Mouse (Mus musculus): ENCODE results near the gene Adm2.

Gene Adm2

DNA sequence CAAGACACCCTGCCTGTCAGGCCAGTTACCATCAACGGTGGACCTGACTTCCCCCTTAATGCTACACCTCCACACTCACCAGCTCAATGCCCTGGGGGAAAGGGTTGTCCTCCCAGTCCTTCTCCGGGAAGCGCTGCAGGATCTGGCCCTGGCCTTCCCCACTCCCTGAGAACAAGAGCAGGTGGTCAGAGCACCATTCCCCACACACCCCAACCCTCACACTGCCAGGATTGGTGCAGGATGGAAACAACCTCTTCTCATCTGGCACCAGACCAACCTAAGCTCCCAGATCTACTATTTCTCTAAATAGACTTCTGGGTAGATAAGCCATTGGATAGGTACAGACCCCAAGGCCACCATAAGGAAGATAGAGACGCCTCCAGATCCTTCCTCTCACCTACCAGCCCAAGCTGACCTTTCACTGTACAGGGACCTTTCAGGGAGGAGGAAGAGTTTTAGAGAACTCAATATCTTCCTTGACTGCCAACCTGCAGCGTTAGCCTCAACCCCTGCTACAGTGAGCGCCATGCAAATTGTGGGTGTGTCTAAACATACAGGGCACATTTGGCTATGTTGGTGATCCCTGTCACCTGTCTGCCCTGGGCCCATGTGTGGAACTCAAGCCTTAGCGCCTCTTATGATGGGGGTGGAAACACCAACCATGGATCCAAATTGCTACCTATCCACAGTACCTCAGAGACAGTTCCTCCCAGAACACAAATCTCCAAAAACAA lies 13.9 kb upstream of the Adm2 start:
- ATAC-seq (ENCODE audit: insufficient number of reproducible peaks, low FRiP score, low TSS enrichment) = no peak

DNA sequence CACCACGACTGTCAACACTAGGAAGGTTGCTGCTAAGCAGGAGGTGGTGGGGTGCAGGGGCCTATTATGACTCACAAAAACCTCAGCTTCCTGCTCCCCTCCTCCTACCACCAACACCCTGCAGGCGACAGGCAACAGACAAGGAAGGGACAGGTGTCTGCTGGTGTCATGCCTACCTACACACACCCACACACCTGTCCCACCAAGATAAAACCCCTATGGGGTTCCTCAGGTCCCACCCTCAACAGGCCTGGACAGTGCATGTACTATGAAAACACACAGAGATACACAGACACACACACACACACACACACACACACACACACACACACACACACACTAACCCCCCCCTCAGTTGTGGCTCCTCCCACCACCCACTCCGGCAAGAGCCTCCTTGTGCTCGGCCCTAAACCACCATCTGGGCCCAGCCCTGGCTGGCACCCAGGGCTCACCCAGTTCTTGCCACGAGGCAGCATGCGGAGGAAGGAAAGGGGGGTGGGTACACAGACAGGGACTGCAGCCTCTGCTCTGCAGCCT lies 12.5 kb upstream of the Adm2 start:
- ATAC-seq (ENCODE audit: insufficient number of reproducible peaks, low FRiP score, low TSS enrichment) = no peak

DNA sequence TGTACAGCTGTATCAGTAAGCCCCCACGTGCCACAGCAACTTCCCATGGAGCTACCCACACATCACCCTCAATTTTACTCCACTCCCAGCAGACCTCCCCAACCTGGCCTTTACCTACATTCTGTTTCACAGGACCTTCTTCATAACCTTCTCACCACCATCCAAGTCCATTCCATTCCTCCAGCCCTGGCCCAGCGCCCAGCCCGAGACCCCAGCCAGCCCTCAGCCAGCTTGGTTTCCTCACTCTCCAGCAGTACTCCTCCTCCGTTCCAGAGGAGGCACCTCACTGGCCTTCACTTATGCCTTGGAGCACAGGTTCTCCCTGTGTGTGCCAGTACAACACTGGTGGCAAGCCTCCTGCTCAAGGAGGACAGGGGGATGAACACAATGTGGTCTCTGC lies 9.2 kb upstream of the Adm2 start:
- ATAC-seq (ENCODE audit: insufficient number of reproducible peaks, low FRiP score, low TSS enrichment) = no peak

DNA sequence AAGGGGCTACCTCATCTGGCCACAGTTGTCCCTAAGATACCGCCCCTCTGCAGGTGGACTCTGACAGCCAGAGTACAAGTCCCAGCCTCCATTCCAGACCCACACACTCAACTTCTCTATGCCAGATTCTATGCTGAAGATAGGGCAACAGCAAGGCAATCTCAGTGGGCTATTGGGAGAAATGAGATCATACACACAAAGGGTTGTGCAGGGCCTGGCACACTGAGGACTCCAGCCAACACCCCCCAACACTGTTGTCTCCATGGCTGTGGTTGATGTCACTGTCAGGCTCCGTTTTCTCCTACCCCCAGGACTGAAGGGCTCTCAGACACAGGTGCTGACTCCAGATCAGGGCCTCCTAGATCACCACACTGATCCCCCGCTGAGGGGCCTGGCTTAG lies 8.4 kb upstream of the Adm2 start:
- no peak for ATAC-seq (ENCODE audit: insufficient number of reproducible peaks, low FRiP score, low TSS enrichment)

DNA sequence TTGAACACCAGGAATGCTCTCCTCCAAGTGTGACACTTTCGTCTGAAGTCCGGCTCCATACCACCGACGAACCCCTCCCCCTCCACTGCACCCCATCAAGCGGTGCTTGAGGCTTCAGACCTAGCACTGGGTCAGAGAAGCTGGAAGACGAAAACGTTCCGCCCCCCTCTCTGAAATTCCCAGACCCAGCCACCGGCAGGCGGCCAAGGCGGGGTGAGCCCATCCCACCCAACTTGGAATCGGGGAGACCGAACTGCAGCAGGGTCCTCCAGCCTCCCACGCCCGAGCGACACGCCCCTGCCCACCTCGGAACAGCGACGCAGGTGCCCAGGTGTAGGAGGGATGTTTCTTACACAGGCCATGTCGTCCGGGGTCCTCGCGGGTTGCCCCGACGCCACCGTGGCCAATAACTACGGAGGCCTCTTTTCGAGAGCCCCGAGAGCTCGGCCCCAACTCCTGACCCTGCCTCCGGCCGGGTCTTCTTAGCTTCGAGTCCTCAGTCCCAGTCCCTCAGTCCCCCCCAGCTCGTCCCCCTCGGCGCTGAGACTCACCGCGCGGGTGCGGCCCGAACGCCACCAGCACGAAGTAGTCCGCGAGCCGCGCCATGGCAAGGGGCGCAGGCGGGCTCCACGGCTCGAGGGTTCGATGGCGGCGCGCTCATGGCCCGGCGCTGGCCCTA lies 7.9 kb upstream of the Adm2 start:
- peak; percentile 50 for ATAC-seq (ENCODE audit: insufficient number of reproducible peaks, low FRiP score, low TSS enrichment)

DNA sequence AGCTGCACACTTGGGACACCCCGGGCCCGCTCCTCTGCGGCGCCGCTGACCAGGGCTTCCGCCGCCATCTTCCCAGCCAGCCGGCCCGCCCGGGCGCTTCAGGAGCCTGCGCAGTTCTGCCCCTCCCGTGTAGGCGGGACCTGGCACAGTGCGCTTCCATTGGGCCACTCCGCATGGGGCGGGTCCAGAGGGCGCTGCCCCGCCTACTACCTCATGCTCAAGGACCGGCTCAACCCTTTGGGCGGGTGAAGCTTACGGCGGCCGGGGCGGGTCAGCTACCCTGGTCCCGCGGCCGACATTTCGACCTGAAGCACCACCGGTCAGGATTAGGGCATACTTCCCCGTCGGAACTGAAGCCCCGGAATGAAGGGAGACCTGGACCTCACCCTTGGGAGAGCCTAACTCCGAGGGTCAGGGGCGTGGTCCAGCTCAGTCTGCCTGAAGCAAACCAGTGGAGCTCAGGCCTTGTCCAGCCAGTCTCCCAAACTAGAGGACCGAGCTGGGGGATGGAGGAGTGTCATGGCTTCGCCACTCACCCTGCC lies 7.3 kb upstream of the Adm2 start, which contains the start of gene Sbf1:
Sbf1 (minus strand) TSS at position 122 of the 542 bp plus-strand sequence.
- peak; percentile 91 for ATAC-seq (ENCODE audit: insufficient number of reproducible peaks, low FRiP score, low TSS enrichment)

DNA sequence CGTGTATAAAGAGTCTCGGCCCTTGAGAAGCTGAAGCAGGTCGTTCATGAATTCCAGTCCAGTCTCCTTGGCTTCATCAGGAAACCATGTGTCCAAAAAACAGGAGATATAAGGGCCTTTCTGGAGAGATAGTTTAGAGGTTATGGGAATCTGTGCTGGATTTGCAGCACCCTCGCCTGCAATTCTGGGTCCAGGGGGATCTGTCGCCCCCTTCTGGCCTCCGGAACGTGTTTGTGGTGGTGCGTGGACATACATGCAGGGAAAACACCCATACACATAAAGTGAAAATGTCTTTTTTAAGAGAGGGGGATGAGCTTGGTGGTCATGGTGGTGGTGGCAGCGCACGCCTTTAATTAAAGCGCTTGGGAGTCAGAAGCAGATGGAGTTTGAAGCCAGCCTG lies 6.4 kb upstream of the Adm2 start:
- no peak for ATAC-seq (ENCODE audit: insufficient number of reproducible peaks, low FRiP score, low TSS enrichment)

DNA sequence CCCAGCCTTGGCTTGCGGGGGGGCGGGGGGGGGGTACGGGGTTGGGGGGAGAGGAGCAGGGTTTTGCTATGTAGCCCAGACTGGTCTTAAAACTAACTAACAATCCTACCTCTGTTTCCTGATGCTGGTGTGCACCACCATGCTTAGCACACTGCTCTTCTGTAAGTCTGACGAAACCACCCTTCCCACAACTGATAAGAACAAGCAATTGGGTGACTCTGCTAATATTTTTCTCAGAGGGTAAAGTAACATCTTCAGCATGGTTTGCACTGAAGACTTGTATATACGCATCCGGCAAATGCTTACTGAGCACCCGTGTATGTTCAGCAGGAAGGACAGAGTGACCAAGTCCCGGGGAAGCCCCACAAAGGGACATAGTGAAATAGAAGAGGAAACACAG lies 1.3 kb upstream of the Adm2 start:
- no peak for ATAC-seq (ENCODE audit: insufficient number of reproducible peaks, low FRiP score, low TSS enrichment)

DNA sequence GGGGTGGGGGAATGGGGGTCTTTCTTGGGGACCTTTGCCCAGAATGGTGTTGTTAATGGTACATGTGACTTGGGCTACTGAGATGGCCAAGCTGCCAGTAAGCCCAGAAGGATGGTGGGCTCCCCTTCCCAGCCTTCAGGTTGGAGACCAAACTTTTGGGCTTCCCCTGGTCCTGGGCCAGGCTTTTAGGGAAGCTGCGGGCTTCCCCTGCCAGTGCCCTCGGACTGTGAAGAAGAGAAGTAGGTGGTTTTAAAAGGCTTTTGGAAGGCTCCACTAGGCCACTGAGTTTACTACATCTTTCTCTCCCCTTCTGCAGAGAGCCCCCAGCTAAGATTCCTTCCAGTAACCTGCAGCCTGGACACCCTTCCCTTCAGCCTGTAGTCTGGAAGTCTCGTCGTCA lies 1.1 kb downstream of the Adm2 start:
- no peak for ATAC-seq (ENCODE audit: insufficient number of reproducible peaks, low FRiP score, low TSS enrichment)

DNA sequence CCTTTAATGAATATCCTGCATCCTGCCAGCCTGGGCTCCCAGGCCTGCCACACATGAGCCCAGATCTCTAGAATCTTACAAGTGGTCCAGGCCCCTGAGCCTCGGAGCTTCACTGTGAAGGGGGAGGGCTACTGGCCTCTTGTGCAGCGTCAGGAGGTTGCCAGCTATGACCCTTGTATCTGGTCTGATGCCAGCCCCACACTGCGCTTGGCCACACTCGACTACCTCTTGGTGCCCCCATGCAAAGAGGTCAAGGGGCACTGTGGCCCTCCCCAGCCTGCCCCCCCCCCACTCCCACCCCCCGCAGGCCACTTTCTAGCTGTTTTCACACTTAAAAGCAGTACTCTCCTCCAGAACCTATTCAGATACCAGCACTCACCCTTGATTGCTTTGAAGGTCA lies 3.9 kb downstream of the Adm2 start:
- no peak for ATAC-seq (ENCODE audit: insufficient number of reproducible peaks, low FRiP score, low TSS enrichment)

DNA sequence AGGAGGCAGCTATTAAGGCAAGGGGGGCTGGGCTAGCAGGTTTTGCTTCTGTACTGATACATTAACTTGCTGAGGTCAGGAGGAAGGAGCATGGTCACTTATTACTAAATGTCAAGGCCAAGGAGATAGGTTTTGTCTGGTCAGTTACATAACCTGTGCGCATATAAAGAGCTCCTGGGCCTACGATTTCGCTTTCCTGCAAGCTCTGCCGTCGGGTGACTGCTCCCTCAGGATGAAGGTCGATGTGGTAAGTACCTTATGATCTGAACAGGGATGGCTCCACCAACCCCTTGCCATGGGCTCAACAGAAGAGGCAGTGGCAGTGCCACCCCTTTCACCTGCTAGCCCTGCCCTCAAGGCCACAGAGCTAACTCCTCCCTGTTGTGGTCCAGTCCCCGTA lies 11.8 kb downstream of the Adm2 start, which contains the start of gene Miox:
Miox (plus strand) TSS at position 128 of the 400 bp plus-strand sequence.
- ATAC-seq (ENCODE audit: insufficient number of reproducible peaks, low FRiP score, low TSS enrichment) = no peak

DNA sequence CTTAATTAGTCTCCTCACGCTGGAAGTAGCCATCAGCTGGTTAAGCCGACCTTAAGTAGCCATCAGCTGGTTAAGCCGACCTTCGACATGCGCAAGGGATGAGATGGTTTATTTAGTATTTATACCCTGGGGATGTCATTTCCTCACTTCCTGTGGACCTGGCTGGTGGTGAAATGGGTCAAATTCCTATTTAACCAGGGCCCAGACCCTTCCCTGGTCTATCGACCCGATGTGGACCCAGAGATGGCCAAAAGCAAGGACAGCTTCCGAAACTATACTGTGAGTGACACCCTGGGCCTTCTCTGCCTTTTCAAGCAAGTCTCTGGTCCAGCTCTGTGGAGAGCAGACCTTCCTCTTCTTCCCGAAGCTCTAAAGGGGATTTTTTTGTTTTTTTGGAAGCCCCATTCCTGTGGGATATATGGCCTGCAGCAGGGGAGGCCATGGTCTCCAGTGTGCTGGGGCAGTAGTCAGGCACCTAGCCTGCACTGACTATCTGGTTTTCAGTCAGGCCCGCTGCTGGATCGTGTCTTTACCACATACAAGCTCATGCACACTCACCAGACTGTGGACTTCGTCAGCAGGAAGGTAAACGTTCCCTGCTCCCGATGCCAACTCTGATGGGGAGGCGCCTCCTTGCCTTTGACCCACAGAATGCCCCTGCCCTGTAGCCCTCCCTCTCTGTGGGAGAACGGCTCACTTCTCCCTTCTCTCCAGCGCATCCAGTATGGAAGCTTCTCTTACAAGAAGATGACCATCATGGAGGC lies 12.4 kb downstream of the Adm2 start:
- ATAC-seq (ENCODE audit: insufficient number of reproducible peaks, low FRiP score, low TSS enrichment) = no peak

DNA sequence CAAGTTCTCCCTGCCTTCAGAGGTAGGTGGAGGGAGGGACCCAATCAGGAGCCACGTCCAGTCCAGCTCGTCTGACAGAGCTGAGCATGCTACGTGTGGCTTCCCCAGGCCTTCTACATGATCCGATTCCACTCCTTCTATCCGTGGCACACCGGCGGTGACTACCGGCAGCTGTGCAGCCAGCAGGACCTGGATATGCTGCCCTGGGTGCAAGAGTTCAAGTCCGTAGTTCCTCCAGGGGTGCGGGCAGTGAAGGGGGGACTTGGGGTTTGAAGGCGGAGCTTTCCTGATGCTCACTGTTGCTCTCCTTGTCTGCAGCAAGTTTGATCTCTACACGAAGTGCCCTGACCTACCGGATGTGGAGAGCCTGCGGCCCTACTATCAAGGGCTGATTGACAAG lies 13.9 kb downstream of the Adm2 start:
- ATAC-seq (ENCODE audit: insufficient number of reproducible peaks, low FRiP score, low TSS enrichment) = no peak

DNA sequence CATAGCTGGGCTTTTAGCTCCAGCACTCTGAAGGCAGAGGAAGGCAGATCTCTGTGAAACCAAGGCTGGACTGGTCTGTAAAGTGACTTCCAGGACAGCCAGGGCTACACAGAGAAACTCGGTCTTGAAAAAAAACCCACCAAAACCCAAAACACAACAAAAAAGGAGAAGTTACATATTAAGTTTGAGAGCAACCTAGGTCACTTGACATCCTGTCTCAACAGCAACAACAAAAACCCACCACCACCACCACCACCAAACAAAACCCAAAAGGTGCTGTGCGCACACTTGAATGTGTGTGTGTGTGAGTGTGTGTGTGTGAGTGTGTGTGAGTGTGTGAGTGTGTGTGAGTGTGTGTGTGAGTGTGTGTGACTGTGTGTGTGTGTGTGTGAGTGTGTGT lies 17.2 kb downstream of the Adm2 start:
- no peak for ATAC-seq (ENCODE audit: insufficient number of reproducible peaks, low FRiP score, low TSS enrichment)

DNA sequence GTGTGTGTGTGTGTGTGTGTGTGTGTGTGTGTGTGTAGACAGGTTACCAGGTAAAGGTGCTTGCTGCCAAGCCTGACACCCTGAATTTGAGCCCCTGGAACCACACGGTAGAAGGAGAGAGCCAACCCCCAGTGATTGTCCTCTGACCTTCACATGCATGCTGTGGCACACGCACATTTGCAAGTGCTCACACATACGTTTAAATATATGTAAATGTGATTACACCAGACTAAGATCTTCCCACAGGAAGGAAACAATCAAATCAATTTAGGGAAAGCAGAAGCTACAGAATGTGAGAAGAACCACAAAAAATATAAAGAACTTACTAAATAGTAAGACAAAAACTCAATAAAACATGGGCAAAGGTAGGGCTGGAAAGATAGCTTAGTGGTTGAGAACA lies 17.6 kb downstream of the Adm2 start:
- no peak for ATAC-seq (ENCODE audit: insufficient number of reproducible peaks, low FRiP score, low TSS enrichment)

DNA sequence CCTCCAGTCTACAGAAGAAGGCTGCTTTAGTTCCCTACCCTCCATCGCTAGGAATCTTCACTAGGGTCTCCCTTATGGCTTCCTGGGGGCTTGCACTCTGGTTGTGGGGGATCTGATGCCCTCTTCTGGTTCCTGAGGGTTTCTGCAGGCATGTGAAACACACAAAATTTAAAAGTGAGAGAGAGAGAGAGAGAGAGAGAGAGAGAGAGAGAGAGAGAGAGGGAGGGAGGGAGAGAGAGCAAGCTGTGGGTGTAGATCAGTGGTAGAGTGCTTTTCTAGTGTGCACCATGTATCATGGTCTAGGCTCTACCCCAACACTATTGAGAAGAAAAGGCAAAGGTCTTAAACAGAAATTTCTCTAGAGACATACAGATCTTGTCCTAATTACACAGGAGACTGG lies 19.2 kb downstream of the Adm2 start:
- no peak for ATAC-seq (ENCODE audit: insufficient number of reproducible peaks, low FRiP score, low TSS enrichment)

DNA sequence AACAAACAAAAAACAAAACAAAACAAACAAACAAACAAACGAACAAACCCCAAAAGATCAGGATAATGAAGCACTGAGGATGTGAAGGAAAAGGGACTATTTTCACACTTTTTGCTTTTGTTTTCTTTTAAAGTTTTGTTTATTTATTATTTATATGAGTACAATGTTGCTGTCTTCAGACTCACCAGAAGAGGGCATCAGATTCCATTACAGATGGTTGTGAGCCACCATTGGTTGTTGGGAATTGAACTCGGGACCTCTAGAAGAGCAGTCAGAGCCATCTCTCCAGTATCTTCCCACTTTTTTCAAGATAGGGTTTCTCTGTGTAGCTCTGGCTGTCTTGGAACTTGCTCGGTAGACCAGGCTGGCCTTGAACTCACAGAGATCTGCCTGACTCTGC lies 20.8 kb downstream of the Adm2 start:
- no peak for ATAC-seq (ENCODE audit: insufficient number of reproducible peaks, low FRiP score, low TSS enrichment)

DNA sequence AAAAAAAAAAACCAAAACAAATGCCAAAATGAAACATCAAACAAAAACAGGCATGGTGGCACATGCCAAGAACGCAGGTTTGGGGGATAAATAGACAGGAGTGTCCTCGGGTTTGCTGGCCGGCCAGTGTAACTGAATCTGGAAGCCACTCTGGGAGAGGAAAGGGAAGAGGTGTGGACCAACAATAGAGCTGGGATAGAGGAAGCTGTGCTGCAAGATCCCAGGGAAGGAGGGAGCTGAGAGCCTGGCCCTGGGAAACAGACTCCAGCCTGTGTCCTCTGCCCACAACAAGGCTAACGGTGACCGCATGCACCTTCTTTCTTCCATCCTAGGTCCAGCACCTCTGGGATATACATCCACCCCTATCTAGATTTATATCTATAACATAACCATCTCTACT lies 27.9 kb downstream of the Adm2 start:
- ATAC-seq (ENCODE audit: insufficient number of reproducible peaks, low FRiP score, low TSS enrichment) = no peak

DNA sequence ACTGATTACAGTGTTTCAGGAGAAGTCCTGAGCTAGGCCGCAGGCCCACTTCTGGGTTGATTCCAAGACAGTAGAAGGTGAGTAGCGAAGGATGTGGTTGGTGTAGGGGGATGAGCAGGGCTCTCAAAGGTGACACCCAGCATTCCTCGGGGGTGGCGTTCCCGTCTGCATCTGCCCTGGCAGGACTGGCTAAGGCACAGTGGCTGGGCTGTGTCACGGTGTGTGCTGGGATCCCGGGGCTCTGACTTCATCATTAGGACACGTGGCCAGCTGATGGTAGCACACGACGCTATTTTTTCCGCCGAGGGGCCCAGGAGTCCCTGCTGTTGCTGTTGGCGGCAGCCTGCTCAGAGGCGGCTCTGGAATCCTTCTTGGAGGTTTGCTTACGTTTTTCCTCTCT lies 28.8 kb downstream of the Adm2 start:
- ATAC-seq (ENCODE audit: insufficient number of reproducible peaks, low FRiP score, low TSS enrichment) = no peak

DNA sequence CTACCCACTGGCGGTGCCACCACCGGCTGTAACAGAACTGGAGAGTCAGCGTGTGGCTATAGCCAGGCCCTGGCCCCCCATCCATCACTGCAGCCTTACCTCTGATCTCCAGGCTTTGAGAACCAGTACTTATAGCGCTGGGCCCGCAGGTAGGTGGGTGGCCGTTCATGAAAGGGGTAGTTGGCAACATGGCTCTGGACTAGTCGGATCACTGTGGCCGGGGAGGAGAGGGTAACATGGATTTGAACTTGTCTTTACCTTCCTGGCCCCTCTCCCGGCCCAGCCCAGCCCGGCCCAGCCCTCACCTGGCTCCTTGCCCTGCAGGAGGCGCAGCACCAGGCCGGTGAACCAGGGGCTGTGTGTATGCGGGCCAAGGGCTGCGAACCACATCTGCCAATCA lies 29.5 kb downstream of the Adm2 start:
- ATAC-seq (ENCODE audit: insufficient number of reproducible peaks, low FRiP score, low TSS enrichment) = no peak

DNA sequence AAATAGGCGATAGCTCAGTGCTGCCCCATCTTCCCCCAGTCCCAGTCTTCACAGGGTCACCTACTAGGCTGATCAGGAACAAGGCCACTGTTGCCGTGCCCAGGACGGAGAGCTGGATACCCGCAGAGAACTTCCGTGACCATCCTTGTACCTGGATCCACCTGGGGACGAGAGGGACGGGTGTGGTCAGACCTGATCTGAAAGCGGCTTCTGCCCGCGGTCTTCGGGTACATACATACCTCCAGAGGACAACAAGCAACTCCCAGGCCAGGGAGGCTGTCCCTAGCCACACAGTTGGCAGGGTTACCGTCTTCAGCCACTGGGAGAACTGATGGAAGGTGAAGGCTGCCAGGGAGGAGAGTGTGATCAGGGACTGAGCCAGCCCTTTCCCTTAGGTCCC lies 30.3 kb downstream of the Adm2 start:
- no peak for ATAC-seq (ENCODE audit: insufficient number of reproducible peaks, low FRiP score, low TSS enrichment)
